Mouse (Mus musculus) T-helper 17 cell (primary cell): Measurements from ENCODE around the gene Ptpn6.
"Not testable (repeated sequence)": the region's sequence is repeated elsewhere in the genome, so short reads cannot be mapped to it uniquely, and the experiment has no call there.

Source experiments
- in situ Hi-C, 2 experiments: fragments of 300-600 bp; cut with MboI, MseI; formaldehyde crosslinking; loops; 1 replicate in 1 of 2; 2 replicates in 1 of 2; pipeline ENCODE4 v1.15.1; 2025; ENCODE audit warnings: high pct_unique_total_duplicates in 2 of 2

The Ptpn6 gene

GRCm38 (mm10) chr6:124702102-124702783 lies 36.3 kb downstream of the Ptpn6 start:
- in situ Hi-C loops = no loop called here

- in situ Hi-C loops = no loop called here
Observed at GRCm38 (mm10) chr6:124701338-124701737, 37.2 kb downstream of the Ptpn6 start.

GRCm38 (mm10) chr6:124699962-124700610 lies 38.4 kb downstream of the Ptpn6 start:
- in situ Hi-C loops = no loop called here

- in situ Hi-C loops = no loop called here
Observed at GRCm38 (mm10) chr6:124699366-124699765, 39.1 kb downstream of the Ptpn6 start.

GRCm38 (mm10) chr6:124698751-124699150 lies 39.8 kb downstream of the Ptpn6 start:
- in situ Hi-C loops = no loop called here

GRCm38 (mm10) chr6:124696441-124697150 lies 41.9 kb downstream of the Ptpn6 start:
- in situ Hi-C loops = no loop called here

- in situ Hi-C loops = no loop called here
Observed at GRCm38 (mm10) chr6:124694166-124694955, 44.2 kb downstream of the Ptpn6 start.

GRCm38 (mm10) chr6:124693243-124693981 lies 45.1 kb downstream of the Ptpn6 start:
- in situ Hi-C loops = no loop called here

GRCm38 (mm10) chr6:124690517-124690916 lies 48.0 kb downstream of the Ptpn6 start:
- in situ Hi-C loops = no loop called here

GRCm38 (mm10) chr6:124689011-124689410 lies 49.5 kb downstream of the Ptpn6 start:
- in situ Hi-C loops = no loop called here

GRCm38 (mm10) chr6:124688151-124688758 lies 50.3 kb downstream of the Ptpn6 start:
- in situ Hi-C loops = no loop called here

GRCm38 (mm10) chr6:124686644-124687043 lies 51.9 kb downstream of the Ptpn6 start:
- in situ Hi-C loops = not testable (repeated sequence)

GRCm38 (mm10) chr6:124685606-124686386 lies 52.7 kb downstream of the Ptpn6 start:
- in situ Hi-C loops = no loop called here

GRCm38 (mm10) chr6:124683591-124684417 lies 54.7 kb downstream of the Ptpn6 start:
- in situ Hi-C loops = no loop called here

GRCm38 (mm10) chr6:124682291-124682690 lies 56.2 kb downstream of the Ptpn6 start:
- in situ Hi-C loops = not testable (repeated sequence)

GRCm38 (mm10) chr6:124679486-124679885 lies 59.0 kb downstream of the Ptpn6 start:
- in situ Hi-C loops = no loop called here

GRCm38 (mm10) chr6:124678769-124679168 lies 59.7 kb downstream of the Ptpn6 start:
- in situ Hi-C loops = no loop called here

- in situ Hi-C loops = no loop called here
Observed at GRCm38 (mm10) chr6:124676171-124676570, 62.3 kb downstream of the Ptpn6 start.

- in situ Hi-C loops = no loop called here
Observed at GRCm38 (mm10) chr6:124674591-124674990, 63.9 kb downstream of the Ptpn6 start.
